Mouse (Mus musculus) kidney, embryonic 16.5 days (tissue): ENCODE results near the gene Tfdp2. TPM values are rescaled to one million over a fixed set of nuclear protein-coding genes. Genes with fewer than 3 reads are reported as not detected.

ENCODE experiments used
- ATAC-seq: fragments of 200-750 bp; cut with Nextera tagmentation; 2 replicates; pipeline ENCODE4 v1.8.0; 2017; ENCODE audit warnings: moderate TSS enrichment; ENCODE audit not compliant: low FRiP score, low TSS enrichment
- H3K27ac ChIP-seq: fragments of 300-500 bp; sonication (generic); 2 replicates; pipeline ENCODE4 v1.5.1; 2014; ENCODE audit warnings: low read length
- H3K27me3 ChIP-seq: fragments of 300-500 bp; sonication (generic); 2 replicates; pipeline ENCODE4 v1.6.1; 2014; ENCODE audit warnings: low read length, control low read depth, mixed read lengths; ENCODE audit not compliant: insufficient read depth
- H3K36me3 ChIP-seq: fragments of 300-500 bp; sonication (generic); 2 replicates; pipeline ENCODE4 v1.6.1; 2014; ENCODE audit warnings: low read length, control low read depth, mixed read lengths; ENCODE audit not compliant: insufficient read depth
- H3K4me1 ChIP-seq: fragments of 300-500 bp; sonication (generic); 2 replicates; pipeline ENCODE4 v1.6.1; 2014; ENCODE audit warnings: low read length, control low read depth, mixed read lengths; ENCODE audit not compliant: insufficient read depth
- H3K4me2 ChIP-seq: fragments of 300-500 bp; sonication (generic); replicated peaks from 2 replicates; pipeline ENCODE4 v1.6.1; 2014; ENCODE audit warnings: low read depth, low read length
- H3K4me3 ChIP-seq: fragments of 300-500 bp; sonication (generic); 2 replicates; pipeline ENCODE4 v1.5.1; 2014; ENCODE audit warnings: mild to moderate bottlenecking, low read length
- H3K9ac ChIP-seq: fragments of 300-500 bp; sonication (generic); replicated peaks from 2 replicates; pipeline ENCODE4 v1.6.1; 2014; ENCODE audit warnings: low read length
- H3K9me3 ChIP-seq: fragments of 300-500 bp; sonication (generic); 2 replicates; pipeline ENCODE4 v1.6.1; 2016; ENCODE audit warnings: low read length, control low read depth
- WGBS: fragments of 180-500 bp; shearing (Covaris S2); extraction: QIAGEN DNeasy Blood & Tissue Kit; methylation state at CpG from one replicate; pipeline ENCODE4 v1.1.7; 2014; 5-methylcytosine and 5-hydroxymethylcytosine counted together
- polyA plus RNA-seq: library from polyadenylated mRNA; unstranded; fragments of >200 nt; fragmentation: Nextera tagmentation; extraction: Ambion mirVana; gene quantifications from 2 replicates; pipeline ENCODE4 v1.2.1, GENCODE M21; 2015

Tfdp2 gene
- polyA plus RNA-seq, 1 experiment from 2014 or later = 44.8 TPM

- H3K4me1 ChIP-seq = 0 out of 2 replicates have a peak, but pooled peaks cover 2% of the 10 kb centered on the region
- no peak overlapping the region for H3K27ac ChIP-seq
- no peaks in the 10 kb centered on the region for H3K27me3 ChIP-seq
- H3K36me3 ChIP-seq = 0 out of 2 replicates have a peak, but pooled peaks cover 4% of the 10 kb centered on the region
- no peak overlapping the region for H3K4me3 ChIP-seq
- ATAC-seq = no peak
- 65% methylated on average over 2 of the region's 2 CpGs for WGBS
- H3K4me2 ChIP-seq = no peak overlapping the region
- H3K9me3 ChIP-seq = no peaks in the 10 kb centered on the region
- no peak overlapping the region for H3K9ac ChIP-seq
Measured at GRCm38 (mm10) chr9:96219114-96219669, 23.1 kb downstream of the Tfdp2 start.

GRCm38 (mm10) chr9:96220419-96220818 is 24.3 kb downstream of the Tfdp2 start:
- no peak overlapping the region for H3K4me2 ChIP-seq
- H3K4me3 ChIP-seq = no peak overlapping the region
- no peaks in the 10 kb centered on the region for H3K27me3 ChIP-seq
- H3K36me3 ChIP-seq = no peaks in the 10 kb centered on the region
- no peak overlapping the region for H3K9ac ChIP-seq
- 0 out of 2 replicates have a peak, but pooled peaks cover 2% of the 10 kb centered on the region for H3K4me1 ChIP-seq
- H3K27ac ChIP-seq = no peak overlapping the region
- no peaks in the 10 kb centered on the region for H3K9me3 ChIP-seq
- ATAC-seq = no peak

- no peak for ATAC-seq
- WGBS = 67% methylated on average over 2 of the region's 2 CpGs
- Histone ChIP-seq H3K4me2 (no peak overlapping the region), H3K27ac (no peak overlapping the region), H3K36me3 (no peaks in the 10 kb centered on the region), H3K9ac (no peak overlapping the region), H3K4me3 (no peak overlapping the region), H3K4me1 (0 out of 2 replicates have a peak, but pooled peaks cover 2% of the 10 kb centered on the region), H3K27me3 (no peaks in the 10 kb centered on the region), H3K9me3 (no peaks in the 10 kb centered on the region)
Measured at GRCm38 (mm10) chr9:96223302-96223701, 27.2 kb downstream of the Tfdp2 start.

- Histone ChIP-seq H3K36me3 (no peaks in the 10 kb centered on the region), H3K4me1 (no peaks in the 10 kb centered on the region), H3K4me3 (no peak overlapping the region), H3K9ac (no peak overlapping the region), H3K27ac (no peak overlapping the region), H3K9me3 (no peaks in the 10 kb centered on the region), H3K4me2 (no peak overlapping the region), H3K27me3 (no peaks in the 10 kb centered on the region)
- ATAC-seq = no peak
Measured at GRCm38 (mm10) chr9:96228285-96228684, 32.2 kb downstream of the Tfdp2 start.

GRCm38 (mm10) chr9:96230271-96230670 is 34.2 kb downstream of the Tfdp2 start:
- Histone ChIP-seq H3K4me2 (no peak overlapping the region), H3K4me3 (no peak overlapping the region), H3K27ac (no peak overlapping the region), H3K9me3 (no peaks in the 10 kb centered on the region), H3K9ac (no peak overlapping the region), H3K36me3 (no peaks in the 10 kb centered on the region), H3K4me1 (no peaks in the 10 kb centered on the region), H3K27me3 (no peaks in the 10 kb centered on the region)
- 81% methylated on average over 2 of the region's 2 CpGs for WGBS
- no peak for ATAC-seq

DNA sequence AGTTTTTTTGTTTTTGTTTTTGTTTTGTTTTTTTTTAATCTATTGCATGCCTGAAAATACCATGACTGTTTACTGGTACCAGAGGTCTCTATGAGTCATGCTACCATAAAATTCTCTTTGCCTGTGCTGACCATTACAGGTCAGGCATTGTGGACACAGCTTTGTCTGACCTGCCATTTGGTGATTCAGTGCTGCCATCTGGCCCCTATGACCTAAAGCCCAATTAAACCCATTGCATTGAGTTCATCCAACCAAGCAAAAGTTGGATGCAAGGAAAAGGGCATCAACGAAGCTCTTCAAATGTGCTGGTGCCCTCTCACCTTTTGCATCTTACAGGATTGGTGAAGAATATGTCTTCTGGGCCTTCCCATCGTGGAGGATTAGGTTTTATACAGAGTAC is 39.4 kb downstream of the Tfdp2 start:
- Histone ChIP-seq H3K9ac (no peak overlapping the region), H3K36me3 (no peaks in the 10 kb centered on the region), H3K27me3 (no peaks in the 10 kb centered on the region), H3K4me3 (no peak overlapping the region), H3K9me3 (no peaks in the 10 kb centered on the region), H3K4me2 (no peak overlapping the region), H3K4me1 (0 out of 2 replicates have a peak, but pooled peaks cover 3% of the 10 kb centered on the region), H3K27ac (no peak overlapping the region)
- WGBS = 60% methylated on average over 2 of the region's 2 CpGs
- ATAC-seq = no peak

DNA sequence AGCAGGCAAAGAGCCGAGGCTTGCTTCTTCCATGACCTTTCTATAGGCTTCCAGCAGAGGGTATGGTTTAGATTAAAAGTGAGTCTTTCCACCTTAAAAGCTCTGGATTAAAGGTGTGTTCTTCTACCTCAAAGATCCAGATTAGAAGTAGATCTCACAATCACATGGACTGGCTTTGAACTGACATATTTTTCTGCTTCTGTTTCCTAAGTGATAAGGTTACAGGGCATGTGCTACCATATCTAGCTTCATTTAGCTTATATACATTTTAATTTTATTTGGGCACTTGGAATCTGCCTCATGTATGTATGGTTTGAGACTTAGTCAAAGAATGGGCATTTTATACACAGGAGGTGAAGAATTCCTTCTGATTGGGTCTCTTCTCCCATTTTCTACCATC is 41.3 kb downstream of the Tfdp2 start:
- Histone ChIP-seq H3K36me3 (no peaks in the 10 kb centered on the region), H3K27me3 (no peaks in the 10 kb centered on the region), H3K4me3 (no peak overlapping the region), H3K27ac (no peak overlapping the region), H3K9ac (no peak overlapping the region), H3K9me3 (no peaks in the 10 kb centered on the region), H3K4me2 (no peak overlapping the region), H3K4me1 (0 out of 2 replicates have a peak, but pooled peaks cover 3% of the 10 kb centered on the region)
- WGBS = 96% methylated on average over 1 of the region's 1 CpGs
- no peak for ATAC-seq

GRCm38 (mm10) chr9:96238286-96238685 is 42.2 kb downstream of the Tfdp2 start:
- Histone ChIP-seq H3K9ac (no peak overlapping the region), H3K4me2 (no peak overlapping the region), H3K36me3 (no peaks in the 10 kb centered on the region), H3K27me3 (no peaks in the 10 kb centered on the region), H3K4me3 (no peak overlapping the region), H3K4me1 (0 out of 2 replicates have a peak, but pooled peaks cover 3% of the 10 kb centered on the region), H3K9me3 (no peaks in the 10 kb centered on the region), H3K27ac (no peak overlapping the region)
- no peak for ATAC-seq
- WGBS = 95% methylated on average over 1 of the region's 1 CpGs

DNA sequence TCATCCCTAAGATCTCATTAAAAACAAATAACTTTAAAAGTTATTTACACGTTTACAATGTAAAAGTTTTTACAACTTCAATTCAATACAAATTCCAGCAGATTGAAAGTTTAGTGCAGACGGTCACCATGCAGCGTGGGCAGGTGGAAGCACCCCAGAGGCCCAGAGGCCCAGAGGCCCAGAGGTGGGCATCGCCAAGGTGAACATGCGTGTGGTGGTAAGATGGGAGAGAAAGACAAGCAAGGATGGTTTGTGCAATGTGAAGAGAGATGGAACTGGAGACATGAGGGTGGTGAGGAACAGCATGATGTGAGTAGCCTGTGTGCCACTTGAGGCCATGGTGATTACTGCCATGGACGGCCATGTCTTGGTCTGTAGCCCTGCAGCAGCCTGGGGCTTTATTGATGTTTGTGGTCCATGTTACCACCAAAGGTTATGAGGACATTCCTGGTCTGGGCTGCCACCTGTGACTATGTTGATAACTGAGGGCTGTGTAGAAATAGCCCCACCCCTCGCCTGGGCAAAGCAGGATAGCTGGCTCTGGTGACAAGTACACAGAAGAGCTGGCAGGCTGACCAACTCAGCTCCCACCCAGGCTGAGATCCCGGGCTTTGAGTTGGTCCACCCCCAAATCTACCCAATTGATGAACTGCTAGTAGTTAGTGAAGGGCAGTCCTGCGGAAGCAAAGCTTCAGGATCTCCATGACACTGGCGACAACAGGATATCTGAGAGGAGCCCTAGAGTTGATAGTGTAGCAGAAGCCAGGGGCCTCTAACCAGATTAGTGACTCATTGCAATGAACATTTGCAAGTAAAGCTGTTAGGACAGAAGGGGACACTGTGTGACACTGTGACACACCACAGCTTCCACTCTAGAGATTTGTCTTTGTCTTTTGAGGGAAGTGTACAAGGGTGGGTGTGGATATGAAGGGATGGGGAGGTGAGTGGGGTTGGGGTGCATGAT is 45.3 kb downstream of the Tfdp2 start:
- ATAC-seq = peak; percentile 54; the same call in 1 of the 2 replicates
- H3K36me3 ChIP-seq = no peaks in the 10 kb centered on the region
- H3K9me3 ChIP-seq = no peaks in the 10 kb centered on the region
- H3K4me2 ChIP-seq = no peak overlapping the region
- H3K9ac ChIP-seq = no peak overlapping the region
- no peak overlapping the region for H3K27ac ChIP-seq
- no peaks in the 10 kb centered on the region for H3K27me3 ChIP-seq
- H3K4me3 ChIP-seq = no peak overlapping the region
- no peaks in the 10 kb centered on the region for H3K4me1 ChIP-seq
- 84% methylated on average over 10 of the region's 10 CpGs for WGBS

DNA sequence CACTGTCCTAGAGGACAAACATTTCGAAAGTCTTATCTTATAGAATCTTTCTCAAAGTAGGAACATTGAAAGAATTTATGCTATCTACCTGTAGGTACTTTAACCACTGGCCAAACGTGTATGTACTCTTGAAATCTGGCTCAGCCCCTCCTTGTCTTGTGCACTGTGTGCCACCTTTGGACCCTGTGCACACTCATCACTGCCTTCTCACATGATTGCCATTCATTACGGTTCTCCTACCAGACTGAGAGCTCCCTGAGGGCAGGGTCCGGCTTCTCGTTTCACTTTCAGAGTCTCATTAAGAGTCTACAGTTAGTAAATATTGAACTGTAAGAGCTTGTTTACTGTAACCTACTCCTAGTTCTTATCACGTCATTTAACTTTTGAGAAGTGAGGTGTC is 47.8 kb downstream of the Tfdp2 start:
- H3K4me1 ChIP-seq = no peaks in the 10 kb centered on the region
- ATAC-seq = no peak
- H3K4me3 ChIP-seq = no peak overlapping the region
- WGBS = 71% methylated on average over 6 of the region's 6 CpGs
- no peaks in the 10 kb centered on the region for H3K36me3 ChIP-seq
- H3K4me2 ChIP-seq = no peak overlapping the region
- no peaks in the 10 kb centered on the region for H3K9me3 ChIP-seq
- no peaks in the 10 kb centered on the region for H3K27me3 ChIP-seq
- no peak overlapping the region for H3K27ac ChIP-seq
- no peak overlapping the region for H3K9ac ChIP-seq
